Mouse (Mus musculus): ENCODE data around the gene Lrrc8b.

Gene Lrrc8b

DNA sequence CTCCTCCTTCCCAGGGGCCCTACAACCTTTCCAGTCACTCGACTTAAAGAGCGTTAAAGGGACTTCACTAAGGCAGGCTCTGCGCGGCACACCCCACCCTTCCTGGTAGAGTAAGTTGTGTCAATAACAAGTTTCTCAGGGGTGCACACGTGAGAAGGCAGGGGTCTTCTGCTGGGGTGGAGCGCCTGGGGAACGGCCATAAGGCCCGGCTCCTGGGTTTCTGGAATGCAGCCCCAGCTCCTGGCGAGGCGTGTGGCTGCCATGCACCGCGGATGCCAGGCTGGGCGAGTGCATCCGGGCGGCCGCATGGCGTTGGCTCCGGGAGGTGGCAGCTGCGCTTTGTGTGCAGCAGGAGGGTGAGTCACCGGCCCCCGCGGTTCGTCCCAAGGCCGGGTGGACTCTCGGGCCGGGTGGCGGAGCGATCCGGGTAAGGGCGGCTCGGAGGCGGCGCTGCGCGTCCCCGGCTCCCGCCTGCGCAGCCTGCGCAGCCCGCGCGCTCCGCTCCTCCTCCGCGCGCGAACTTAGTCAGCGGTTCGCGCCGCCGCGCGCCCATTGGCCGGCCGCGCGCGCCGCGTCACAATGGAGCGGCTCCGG lies at the start of gene Lrrc8b:
TSS of gene Lrrc8b (plus strand) at position 578 of the 594 bp plus-strand sequence.
- DNase-seq (ENCODE audit: inconsistent ontology term) = peak; percentile 98

DNA sequence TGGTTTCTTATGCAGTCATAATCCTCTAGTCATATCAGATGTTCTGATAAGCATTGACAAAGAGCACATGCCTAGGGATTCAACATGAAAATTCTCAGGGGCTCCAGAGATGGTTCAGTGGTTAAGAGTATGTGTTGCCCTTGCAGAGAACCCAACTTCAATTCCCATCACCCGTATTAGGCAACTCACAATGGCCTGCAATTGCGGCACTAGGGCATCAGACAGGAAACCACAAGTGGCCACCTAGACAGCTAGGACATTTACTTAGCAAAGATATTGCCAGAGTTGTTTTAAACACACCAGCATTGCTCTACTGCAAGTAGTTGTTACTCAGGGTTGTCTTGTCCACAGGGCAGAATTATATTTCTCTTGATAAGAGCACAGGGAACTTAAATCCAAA lies 34.1 kb upstream of the Lrrc8b start:
- DNase-seq (ENCODE audit: inconsistent ontology term) = no peak

DNA sequence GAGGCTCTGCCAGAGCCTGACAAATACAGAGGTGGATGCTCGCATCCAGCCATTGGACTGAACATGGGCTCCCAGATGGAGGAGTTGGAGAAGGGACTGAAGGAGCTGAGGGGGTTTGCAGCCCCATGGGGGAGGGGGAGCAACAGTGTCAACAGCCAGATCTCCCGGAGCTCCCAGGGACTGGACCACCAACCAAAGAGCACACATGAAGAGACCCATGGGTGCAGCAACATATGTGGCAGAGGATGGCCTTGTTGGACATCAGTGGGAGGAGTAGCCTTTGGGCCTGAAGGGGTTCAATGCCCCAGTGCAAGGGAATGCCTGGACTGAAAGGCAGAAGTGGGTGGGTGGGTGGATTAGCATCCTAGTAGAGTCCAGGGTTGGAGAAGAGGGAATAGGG lies 25.2 kb upstream of the Lrrc8b start:
- DNase-seq (ENCODE audit: inconsistent ontology term) = no peak

DNA sequence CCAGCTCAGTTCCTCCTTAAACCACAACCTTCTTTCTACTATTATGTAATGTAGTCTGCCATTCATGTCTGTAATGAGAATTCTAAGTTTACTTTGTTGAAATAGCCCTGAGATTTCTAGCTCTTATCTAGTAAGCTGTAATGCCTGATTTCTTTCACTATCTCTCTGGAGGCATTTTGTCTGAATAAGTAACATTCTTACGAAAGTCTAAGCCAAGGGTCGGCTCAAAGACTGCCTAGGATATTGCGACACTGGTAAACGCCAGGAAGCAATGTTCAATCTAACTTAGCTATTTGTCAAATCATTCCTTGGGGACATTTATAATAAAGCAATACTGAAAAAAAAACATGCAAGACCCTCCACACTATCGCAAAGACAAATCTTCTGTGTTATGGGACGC lies 21.8 kb upstream of the Lrrc8b start:
- DNase-seq (ENCODE audit: inconsistent ontology term) = no peak

DNA sequence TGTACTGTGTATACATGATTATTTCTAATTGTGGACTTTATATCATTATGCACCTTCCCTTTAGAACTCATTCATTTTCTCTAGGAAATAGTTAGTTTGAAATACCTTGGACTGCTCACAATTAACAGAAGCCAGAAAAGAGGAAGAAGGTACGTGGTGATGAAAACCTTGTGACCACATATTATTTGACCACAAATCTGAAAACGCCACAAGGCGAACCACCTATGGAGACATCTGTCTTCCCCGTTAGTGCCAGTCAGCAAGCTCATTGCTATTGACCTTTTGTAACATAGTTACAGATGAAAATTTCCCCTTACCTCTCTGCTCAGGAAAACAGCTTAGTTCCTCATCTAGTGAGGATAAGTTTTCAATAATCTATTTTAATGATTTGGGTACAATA lies 20.4 kb upstream of the Lrrc8b start:
- no peak for DNase-seq (ENCODE audit: inconsistent ontology term)

DNA sequence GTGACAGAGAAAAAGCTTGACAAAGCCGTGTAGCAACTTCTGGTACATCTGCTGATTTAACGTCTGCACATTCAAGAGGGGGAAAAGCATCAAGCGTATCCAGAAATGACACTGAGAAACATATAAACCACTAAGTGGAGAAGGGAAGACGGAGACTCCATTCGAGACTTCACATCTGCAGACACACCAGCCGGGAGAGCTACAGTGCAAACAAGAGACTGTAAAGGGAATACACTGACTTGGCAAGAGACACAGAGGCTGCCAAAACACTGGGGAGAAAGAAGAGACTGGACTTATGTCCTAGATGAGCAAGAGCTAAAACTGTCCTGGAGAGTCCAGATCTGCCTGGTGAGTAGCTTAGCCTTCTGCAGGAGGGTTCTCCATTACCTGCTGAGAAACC lies 16.6 kb upstream of the Lrrc8b start:
- no peak for DNase-seq (ENCODE audit: inconsistent ontology term)

DNA sequence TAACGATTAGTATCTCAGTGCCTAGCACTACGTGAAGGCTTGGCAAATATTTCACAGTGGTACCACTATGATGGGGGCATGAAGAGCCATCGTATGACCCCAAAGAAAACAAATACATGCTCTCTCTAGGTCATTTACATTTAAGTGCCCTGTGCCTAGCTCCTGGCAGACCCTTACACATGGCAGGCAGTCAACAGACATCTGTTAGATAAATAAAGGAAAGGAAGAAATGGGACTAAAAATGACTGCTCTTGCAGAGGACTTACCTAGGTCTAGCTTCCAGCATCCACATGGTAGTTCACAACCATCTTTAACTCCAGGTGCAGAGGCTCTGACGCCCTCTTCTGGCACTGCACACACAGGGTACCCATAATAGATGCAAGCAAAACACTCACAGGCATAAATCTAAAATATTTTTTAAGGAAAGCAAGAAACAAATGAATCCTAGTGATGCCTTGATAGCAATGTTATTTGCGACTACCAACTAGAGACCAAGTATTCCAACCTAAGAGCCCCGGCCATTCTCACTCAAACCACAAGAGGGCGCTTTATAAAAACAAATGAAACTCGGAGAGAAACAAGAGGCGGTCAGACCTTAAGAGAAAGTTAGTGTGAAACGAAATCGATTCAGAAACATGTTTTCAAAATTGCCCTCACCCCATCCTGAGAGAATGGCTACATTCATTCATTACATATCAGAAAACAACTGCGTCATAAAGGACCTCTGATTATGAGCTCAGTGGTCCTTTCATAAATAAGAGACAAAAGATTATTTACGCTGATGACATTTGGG lies 15.7 kb upstream of the Lrrc8b start:
- peak; percentile 77 for DNase-seq (ENCODE audit: inconsistent ontology term)

DNA sequence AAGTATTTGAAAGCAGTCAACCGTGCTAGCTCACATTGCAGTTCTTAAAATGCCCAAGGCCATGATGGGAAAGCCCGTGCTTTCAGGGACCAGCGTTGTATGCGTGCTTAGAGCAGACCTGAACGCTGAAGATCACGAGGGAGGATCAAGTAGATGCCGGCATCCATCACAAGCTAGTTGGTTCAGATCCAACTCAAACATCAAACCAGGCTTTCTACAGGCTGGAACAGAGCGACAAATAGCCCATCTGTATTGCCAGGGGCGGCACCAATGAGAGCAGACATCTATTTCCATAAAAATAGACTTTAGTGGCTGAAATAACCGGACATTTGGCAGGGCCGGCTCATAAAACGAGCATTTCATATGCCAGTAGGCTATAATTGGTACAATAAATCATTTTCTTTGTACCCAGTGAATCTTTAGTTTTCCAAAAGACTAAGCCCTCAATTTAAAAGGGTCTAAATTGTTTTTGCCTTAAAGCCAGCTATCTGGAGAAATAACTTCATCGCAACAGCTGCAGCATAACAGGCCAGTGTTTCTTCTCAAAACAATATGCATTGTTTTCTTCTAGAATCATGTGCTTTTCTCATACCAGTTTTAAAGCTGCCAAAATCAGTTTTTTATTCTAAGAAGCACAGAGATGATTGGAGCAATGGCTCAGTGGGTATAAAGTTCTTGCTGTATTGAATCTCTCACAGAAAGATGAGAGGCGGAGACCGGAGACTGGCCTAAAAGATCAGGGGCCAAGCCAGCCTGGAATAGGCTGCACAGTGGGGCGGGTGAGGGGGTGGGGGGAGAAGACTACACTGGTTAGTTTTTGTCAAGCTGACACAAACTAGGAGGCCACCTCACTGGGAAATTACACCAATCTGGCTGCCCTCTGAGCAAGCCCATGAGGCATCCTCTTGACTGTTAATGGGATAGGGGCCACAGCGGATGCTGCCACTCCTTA lies 14.9 kb upstream of the Lrrc8b start:
- DNase-seq (ENCODE audit: inconsistent ontology term) = no peak

DNA sequence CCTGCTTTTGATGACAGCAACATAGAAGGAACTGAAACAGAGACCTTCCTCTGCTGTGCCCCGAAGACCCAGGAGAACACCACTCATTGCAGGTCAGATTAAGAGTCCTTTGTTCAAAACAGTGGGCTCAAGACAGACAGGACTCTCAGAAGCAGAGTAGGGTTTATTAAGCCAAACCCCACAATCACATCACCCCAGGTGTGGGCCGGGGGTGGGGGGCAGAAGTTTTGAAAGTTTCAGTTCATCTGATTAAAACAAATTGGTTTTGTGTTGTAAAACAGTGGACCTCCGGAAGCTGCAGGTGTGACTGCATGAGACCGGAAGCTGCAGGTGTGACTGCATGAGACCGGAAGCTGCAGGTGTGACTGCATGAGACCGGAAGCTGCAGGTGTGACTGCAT lies 14.0 kb upstream of the Lrrc8b start:
- DNase-seq (ENCODE audit: inconsistent ontology term) = no peak

DNA sequence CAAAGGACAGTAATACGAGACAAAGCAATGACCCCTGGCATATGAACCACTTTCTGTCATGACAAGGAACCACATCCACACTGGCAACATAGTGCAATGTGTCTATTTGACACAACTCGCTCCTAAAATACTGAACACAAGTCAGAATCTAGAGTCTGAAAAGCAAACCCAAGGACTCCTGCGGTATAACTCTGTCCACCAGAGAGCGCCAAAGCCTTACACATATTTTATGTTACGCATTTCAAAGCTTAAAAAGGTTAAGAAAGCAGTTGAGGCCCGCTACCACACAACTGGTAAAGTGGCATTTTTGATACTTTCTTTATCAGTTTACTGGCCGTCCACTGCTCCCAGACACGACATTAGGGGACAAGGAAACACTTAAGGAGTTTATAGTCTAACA lies 10.6 kb upstream of the Lrrc8b start:
- peak; percentile 65 for DNase-seq (ENCODE audit: inconsistent ontology term)

DNA sequence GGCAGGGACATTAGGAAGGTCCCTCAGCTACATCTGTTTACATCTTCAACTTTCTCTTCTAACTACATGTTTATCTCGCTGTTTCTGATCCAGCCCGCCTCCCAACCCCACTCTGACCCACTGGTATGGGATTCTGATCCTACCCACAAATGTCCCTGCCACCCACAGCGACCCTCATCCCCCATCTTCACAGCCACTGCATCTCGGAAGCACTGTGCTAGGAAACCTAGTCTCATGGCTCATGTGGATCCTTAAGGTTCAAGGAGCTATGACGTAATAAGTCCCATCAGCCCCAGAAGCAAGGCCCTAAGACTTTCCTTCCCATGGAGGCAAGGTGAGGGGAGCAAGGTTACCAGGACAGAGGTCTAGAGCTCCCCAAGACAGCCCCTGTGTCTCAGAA lies 7.9 kb upstream of the Lrrc8b start:
- DNase-seq (ENCODE audit: inconsistent ontology term) = no peak

DNA sequence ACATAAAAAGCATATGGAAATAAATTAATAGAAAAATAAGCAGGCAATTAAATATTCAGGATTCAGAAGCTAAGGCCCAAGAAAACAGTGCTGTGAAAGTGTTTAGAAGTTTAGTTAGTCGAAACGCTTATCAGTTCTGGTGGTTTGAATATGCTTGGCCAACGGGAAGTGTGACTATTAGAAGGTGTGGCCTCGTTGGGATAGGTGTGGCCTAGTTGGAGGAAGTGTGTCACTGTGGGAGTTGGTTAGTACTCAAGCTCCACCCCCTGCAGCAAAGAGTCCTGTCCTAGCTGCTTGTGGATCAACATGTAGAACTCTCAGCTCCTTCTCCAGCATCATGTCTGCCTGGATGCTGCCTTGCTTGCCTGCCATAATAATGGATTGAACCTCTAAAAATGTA lies 6.5 kb upstream of the Lrrc8b start:
- no peak for DNase-seq (ENCODE audit: inconsistent ontology term)

DNA sequence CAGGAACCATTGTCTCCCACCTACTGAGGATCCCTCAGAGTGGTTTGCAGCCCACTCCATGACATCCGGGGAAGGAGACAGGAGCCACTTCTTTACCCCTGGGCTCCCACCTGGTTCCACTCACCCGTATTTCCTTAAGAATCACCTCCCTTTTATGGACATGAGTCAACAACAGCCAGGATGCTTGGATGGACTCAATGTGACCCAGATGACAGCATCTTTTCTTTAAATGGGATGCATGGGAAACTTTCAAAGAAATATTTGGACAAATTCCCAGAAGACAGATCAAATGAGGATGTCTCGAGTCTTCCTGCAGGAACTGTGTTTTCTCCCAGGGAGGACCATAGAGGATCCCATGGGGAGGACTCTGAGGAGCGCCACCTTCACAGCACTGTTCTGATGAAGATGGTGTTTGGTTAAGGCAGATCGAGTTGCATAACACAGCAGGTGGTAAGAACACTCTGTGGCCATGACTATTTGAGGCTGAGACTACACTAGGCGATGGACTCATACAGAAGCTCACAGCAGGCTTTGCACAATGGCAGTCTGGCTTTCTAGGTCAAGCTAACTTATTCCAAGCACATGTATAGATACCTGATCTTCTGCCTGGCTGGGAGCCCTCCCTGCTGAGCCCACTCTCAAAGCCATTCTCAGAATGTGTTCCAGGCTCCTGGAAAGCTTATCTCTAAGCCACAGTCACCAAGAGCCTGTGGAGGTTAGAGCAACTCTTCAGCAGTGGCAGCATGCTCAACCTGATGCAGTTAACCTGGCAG lies 4.9 kb upstream of the Lrrc8b start:
- peak; percentile 45 for DNase-seq (ENCODE audit: inconsistent ontology term)

DNA sequence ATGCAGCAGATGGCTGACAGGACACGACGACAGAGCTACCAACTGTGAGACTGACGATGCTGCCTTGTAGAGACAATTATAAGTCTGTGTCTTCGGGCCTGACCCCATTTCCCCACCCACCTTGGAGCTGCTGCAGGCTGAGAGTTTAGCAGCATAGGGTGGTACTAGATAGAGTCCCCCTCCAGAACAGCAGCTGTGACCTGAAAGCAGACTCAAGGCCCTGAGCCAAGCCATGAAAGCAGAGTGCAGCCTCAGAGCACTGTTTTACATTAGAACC lies 4.3 kb upstream of the Lrrc8b start:
- DNase-seq (ENCODE audit: inconsistent ontology term) = no peak

DNA sequence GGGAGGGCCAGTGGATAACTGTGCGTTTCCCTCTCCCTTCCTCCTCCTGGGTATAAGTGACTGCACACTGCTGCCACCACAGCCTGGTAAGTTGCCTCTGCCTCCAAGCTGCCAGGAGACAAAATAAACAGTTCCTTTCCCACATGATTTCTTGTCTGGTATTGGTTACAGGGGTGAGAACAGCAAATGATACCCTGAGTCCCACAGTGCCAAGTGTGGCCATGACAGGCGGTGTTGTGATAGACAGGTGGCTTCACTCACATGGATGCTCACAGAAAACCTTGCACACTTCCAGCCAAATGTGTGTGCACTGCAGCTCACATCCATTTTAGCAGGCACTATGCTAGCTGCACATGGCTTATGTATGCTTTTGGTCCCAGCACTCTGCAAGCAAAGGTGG lies 3.8 kb upstream of the Lrrc8b start:
- DNase-seq (ENCODE audit: inconsistent ontology term) = no peak

DNA sequence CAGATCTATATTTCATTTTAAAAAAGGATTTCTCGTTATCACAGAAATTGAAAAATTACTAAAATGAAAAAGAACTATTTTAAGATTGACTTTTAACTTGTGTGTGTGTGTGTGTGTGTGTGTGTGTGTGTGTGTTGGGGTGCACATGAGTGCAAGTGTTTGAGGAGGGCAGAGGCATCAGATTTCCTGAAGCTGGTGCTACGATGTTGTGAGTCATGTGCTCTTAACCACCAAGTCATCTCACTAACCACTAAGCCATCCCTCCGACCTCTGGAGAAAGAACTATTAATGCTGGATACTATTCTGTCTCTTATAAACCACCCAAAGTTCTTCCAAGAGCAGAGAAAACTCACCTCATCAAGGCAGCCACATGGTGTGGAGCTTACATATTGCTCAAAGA lies 2.9 kb upstream of the Lrrc8b start:
- no peak for DNase-seq (ENCODE audit: inconsistent ontology term)

DNA sequence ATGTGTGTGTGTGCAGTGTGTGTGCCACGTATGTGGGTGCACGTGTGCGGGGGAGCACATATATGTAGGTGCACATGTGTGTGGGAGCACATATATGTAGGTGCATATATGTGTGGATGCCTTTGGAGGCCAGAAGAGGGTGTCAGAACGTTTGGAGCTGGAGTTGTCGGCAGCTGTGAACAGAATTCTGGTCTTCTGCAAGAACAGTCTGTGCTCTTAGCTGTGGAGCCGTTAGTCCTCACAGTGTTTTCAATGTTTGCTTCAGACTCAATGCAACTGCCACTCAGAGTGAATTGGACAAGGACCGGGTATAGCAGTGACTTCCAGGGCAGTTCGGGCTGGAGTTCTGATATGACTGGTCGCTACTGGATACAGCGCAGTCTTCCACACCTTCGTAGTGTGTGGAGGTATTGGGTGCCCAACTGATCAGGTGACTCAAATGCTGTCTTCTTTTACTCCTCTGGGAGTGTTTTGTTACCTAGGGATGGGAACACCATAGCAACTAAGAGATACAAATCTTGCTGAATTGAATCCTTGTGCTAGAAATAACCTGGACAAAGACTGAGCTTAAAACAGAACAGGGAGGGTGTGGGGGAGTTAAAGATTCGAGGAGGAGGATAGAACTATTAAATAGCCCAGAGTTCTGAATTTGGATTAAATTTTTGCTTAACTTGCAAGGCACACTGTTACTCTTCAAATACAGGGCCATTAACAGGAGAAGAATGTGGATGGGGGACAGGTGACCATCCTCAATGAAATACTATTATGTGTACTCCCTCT lies 1.0 kb upstream of the Lrrc8b start:
- DNase-seq (ENCODE audit: inconsistent ontology term) = no peak

DNA sequence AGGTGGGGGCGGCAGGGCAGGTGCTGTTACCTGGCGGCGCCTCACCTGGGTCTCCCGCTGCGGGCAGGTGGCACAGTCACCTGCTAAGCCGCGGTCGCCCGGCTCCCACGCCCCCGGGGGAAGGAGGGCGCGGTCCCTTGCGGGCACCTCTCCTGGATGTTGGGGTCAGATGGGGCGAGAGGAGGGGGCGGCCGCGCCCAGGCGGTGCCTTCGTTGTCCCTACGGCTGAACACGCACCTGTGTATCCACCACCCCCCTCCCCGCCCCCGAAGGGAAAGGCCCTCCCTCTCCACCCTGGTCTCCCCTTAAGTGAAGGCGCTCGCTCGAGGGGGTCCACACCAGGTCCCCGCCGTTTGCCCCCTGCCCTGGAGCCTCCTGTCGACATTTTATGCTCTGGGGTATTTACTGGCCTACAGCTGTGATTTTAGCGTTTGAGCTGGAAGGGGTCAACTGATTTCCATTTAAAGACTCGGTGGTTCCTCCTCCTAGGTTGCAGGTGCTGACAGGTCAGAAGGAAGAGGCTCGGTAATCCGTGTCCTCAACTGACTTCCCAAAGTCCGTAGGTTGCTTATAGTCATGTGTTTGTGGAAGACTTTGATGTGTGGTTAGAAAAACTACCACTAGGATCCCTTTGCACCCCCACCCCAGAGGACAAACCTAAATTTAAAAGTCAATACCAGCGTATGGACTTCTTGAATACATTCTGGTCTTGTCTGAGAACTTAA lies 538 bp downstream of the Lrrc8b start:
- DNase-seq (ENCODE audit: inconsistent ontology term) = no peak

DNA sequence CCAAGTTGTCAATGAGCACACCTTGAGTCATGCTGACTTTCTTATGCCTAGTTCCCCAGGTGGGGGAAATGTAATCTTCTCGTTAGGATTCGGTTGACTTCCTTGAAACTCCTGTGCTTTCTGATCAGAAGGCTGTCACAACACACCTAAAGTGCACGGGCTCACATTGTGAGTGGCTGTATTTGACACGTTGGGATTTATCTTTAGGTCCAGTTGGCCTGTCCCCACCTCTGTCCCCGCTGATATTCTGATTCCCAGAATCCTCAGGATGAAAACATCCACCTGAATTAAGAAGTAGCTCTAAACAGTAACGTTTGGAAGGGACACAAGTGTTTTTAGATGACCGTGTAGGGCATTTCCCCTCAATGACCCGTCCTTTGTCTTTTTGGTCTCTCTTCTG lies 1.6 kb downstream of the Lrrc8b start:
- DNase-seq (ENCODE audit: inconsistent ontology term) = no peak

DNA sequence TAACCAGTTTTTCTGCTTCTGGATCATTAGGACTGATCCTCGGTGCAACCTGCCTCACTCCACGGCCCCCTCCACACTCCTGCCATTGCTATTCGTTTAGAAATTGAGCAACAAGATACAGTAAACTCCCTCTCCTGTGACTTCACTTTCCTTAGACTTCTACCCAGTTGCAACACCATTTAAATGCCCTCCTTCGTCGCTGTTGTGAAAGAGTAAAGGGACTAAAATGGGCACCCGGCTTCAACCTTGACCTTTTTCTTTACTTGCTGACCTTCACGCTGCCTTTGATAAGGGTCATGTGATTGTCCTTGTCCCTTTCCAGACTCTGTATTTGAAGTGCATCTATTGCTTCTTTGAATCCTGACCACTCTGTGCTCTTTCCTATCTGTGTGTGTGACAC lies 2.8 kb downstream of the Lrrc8b start:
- no peak for DNase-seq (ENCODE audit: inconsistent ontology term)

DNA sequence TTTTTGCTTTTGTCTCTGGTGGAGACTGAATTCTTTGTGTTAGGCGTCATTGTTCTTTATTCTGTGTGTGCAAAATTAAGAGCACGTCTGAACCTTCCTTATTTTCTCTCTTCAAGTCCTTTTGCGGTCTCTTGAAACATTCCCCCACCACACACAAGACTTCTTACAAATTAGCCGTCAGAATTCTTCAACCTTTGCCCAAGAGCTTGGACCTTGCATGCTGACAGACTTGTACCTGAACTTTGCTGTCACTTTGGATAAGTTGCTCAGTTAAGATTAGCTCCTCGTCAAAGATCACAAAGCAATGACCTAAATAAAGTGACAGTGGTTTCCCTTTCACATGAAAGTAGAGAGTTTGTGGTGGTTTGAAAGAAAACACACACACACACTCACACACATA lies 3.3 kb downstream of the Lrrc8b start:
- DNase-seq (ENCODE audit: inconsistent ontology term) = no peak

Measured in Muller cell, postnatal 12 days (primary cell).